Mouse (Mus musculus) kidney, postnatal 4 days (tissue): Measurements from ENCODE around the gene Rps23.
A peak's percentile ranks its signal among the peaks of the same experiment; 100 is the strongest.

ENCODE experiments used
- DNase-seq, 2 experiments: peaks; one replicate each; pipeline ENCODE4 v3.0.0; 2021; ENCODE audit warnings: mixed read lengths in 2 of 2

The Rps23 gene

DNA sequence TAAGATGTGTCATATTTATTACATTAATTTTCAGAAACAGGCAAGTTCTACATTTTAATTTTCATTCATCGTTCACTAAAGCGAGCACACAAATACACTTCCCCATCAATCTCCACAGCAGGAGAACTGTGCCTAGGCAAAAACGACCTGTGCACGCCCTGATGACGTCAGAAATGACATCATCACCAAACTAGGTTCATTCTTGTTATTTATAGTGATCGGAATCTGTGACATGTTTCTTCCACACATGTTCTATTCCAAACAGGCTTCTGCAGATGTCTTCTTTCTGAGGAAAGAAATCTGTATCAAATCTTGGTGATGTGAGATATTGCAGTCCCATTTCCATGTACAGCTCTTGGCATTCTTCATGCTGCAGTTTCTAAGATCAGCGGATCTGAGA lies 13.1 kb downstream of the Rps23 start:
- DNase-seq: no peak

DNA sequence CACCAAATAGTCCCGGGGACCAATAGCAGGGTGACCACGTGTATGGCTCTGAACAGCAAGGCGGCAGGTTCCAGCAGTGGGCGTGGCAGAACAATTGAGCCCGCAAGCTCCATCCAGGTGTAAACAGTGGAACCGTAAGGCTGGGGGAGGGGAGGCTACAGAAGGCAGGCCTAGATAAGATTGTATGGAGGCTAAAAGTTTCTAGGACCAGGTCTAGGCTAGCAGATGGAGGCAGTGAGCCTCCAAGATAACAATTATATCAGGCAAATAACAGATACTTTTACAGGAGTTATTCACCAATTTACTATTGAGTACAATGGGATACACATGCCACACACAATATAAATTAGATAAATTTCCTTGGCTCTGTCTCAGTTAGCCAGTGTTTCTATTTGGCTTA lies 16.4 kb downstream of the Rps23 start:
- DNase-seq: no peak

DNA sequence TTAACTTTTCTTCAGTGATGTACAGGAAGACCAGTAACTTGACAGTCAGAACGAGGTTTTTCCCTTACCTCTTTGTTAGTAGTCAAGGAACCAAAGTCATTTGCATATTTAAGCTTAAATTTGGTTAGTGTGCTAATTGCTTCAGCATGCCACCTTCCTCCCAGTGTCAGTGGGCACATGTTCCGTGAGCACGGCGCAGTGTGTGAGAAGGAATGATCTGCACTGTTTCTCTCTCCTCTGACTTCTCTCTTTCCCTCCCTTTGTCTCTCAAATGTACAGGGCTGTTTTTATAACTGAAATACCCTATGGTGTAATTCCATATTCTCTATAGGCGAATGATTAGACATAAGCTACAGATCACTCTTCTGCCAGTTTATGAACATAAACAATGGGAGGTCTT lies 16.8 kb downstream of the Rps23 start:
- DNase-seq: no peak

DNA sequence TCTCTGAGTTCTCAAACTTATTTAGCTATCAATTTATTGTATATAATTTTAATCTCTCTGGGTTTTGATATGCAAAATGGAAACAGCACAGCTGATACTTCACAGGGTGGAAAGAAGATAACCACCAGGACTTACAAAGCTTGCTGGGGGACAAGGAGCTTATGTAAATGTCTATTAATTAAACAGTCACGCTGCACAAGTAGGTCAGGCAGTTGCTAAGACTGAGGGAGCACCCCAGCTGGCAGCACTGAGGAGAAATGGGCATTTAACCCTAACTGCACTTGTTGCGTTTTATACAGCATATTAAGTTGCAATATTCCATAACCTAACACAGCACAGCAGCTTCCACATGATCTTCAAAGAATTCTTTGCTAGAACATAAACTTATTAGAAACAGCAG lies 36.1 kb downstream of the Rps23 start:
- DNase-seq: no peak

DNA sequence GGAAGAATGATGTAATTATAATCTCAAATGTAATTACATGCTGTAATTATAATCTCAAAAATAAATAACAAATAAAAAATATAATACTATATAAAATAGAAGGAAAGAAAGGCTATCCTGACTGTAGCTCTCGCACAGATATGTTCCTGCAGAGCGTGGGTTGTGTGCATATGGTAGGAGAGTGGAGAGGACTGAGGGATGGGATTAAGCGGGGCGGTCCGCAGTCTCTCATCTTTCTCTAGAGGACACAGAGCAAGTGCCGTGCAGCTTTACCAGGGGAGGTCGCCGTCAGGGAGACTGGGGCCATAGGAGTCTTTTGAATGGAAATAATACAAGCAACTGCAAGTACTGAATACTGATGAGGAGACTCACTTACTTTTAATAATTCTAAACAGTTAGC lies 37.8 kb downstream of the Rps23 start:
- DNase-seq: no peak

DNA sequence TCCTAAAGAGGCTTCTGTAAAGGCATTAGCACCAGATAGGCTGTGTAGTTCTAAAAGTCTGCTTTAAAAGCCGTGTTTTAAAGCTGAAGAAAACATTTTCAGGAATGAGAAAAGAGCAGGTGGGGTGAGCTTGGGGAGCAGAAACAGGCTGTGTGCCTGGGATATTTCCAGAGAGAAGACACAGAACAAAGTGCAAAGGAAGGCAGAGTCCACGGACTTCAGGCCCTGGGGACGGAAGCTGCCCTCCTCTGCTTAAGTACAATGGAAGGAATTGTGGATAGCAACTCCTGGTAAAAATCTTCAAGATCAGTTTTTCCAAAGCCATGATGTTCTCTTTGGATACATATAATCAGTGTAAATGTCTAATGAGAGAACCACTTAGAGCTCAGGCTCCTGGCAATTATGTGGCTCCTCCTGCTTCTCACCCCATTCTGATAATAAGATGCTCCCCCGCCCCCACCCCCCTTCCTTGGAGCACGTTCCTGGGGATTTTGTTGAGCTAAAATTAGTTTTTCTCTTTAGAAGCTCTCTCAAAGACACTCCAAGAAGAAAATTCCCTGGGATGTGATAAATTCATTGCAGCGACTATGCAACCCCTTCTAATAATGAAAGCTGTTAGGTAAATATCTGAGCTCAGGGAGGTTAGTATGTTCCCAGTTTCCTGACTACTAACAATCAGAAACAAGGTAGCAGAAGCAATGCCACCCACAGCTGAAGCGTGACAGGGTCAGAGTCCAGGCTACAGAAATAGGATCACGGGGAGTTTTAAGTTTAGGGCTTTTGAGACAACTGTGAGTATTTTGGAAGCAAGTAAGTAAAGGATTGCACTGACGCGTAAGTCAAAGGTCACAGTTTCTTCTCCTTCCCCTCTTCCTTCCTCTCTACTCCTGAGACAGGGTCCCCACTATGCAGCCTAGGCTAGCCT lies 40.3 kb downstream of the Rps23 start:
- peak in 1 of 2 experiments; percentile 14 for DNase-seq

DNA sequence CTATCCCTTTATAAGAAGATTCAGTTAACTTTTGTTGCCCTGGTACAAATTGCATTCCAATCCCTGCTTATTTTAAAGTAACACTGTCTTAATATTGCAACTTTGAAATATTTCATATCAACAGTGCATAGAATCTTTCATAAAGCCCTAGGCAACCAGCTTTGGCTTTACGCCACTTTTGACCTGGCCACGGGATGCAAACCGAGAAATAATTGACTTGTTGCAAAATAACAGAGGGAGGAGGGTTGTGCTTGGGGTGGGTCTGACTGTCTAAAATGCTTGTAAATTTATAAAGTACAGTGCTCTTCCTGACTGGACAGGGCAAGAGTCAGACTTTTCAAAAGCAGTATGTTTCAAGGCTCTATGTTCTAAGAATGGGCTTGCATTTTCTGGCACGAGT lies 41.8 kb downstream of the Rps23 start:
- DNase-seq: no peak

DNA sequence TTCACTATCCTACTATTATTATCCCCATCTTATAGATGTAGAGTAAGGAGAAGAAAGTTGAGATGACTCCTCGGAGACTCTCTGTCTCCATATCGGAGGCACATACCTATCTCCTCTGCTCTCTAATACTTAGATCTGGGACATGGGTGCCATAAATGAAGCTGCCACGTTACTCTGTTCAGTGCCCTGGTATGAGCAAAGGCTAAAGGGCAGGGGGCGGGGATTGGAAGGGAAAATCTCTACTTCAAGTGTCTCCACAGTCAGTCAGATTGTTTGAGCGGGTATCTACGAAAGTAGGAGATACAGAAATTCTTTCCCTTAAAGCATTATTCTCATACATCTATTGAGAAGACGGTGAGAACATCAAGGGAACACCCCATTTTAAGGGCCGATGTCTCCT lies 43.2 kb downstream of the Rps23 start:
- DNase-seq: no peak

DNA sequence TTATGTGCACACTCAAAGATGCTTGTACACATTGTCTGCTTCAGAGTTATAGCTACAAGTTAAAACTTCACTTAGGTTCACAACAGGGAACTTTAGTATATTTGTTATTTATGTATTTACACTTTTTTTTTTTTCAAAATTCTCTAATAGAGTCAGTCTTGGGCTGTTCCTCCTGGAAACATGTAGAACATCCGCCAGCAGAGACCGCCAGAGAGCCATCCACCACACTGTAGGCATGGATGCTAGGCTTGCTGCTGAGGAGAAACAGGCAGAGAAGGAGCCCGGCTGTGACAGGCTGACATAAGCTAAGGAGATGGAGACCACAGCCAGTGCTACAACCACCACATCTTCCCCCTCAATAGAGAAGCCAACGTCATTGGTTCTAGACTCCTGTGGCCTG lies 44.7 kb downstream of the Rps23 start:
- DNase-seq: peak; percentile 89 to 91

DNA sequence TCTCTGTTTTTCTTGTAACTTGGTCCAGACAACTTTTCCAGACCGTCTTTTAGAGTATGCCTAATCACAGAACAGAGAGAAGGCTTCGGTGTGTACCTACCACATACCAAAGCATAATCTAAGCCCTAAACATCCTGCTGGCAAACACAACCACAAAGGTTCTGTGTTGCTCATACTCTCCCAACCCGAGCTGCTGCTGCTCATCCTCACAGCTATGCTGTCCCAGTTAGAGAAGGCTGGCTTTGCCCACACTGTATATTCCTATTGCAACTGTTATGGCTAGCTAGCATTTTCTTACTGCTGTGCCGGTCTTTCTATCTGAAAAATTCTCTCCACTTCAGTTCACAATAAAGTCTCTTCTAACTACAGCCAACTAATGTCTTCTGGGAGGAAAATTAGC lies 46.2 kb downstream of the Rps23 start:
- no peak for DNase-seq

DNA sequence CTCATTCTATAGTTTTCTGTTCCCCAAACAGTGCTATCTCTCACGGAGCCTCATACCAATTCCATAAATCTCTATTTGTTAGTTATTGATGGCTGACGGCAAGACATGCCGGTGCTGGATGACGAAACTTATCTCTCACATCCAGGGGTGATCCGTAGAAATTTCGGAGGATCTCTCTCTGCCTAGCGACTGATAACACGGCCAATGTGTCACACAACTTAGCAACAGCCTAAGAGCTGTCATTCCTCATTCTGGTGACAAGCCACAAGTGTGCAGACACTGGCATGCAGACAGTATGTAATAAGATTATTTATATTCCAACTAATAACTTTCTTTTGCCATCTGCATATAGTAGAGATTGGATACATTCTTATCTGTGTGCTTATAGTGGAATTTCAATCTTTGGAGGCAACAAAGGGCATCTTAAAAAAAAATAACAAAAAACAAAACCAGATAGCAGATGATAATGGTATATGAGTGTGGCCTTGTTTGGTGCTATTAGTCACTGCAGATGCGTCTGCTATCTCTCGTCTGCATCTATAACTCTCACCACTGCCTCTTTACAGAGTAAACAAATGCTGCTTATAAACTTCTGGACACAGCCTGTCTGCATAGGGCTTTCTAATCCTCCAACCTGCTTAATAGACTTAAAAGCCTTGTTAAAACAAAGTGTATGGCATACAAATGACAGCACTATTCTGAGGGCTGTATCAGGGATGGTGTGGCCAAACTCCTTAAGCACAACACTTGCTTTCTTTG lies 47.7 kb downstream of the Rps23 start:
- DNase-seq: no peak

DNA sequence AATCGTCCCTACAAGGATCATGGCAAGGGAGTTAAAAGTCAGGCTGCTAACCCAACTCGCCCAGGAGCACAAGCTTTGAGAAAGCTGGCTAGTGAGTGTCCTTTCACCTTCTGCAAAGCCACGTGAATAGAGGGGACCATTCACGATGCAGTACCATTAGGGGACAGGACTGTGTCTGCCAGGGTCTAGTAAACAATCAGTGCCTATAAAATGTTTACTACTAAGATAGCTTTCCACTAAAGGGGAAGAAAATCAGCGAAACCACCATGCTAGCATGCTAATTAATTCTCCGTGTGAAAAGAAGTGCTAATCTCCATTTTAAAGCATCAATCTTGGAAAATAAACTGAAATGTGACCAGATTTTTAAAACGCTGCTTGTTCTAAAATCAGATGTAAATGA lies 50.7 kb downstream of the Rps23 start:
- no peak for DNase-seq
